Mouse (Mus musculus): ENCODE results near the gene Ucn. TPM values are rescaled to one million over a fixed set of nuclear protein-coding genes. Genes with fewer than 3 reads are reported as not detected.

Gene Ucn
- polyA plus RNA-seq, 1 experiment from 2014 or later: not detected

GRCm38 (mm10) chr5:31164878-31165277 is 26.2 kb upstream of the Ucn start:
- Histone ChIP-seq H3K36me3 (ENCODE audit: insufficient read depth) (peaks cover 88% of the 10 kb centered on the region), H3K9ac (no peak overlapping the region), H3K4me1 (ENCODE audit: insufficient read depth) (no peaks in the 10 kb centered on the region), H3K27me3 (ENCODE audit: insufficient read depth, low read length) (no peaks in the 10 kb centered on the region), H3K27ac (ENCODE audit: low read depth) (no peak overlapping the region), H3K4me3 (ENCODE audit: low read depth, low read length) (no peak overlapping the region), H3K4me2 (no peak overlapping the region), H3K9me3 (ENCODE audit: low read depth, low read length) (no peaks in the 10 kb centered on the region)
- TF ChIP-seq CTCF (IDR thresholded peaks at IDR 0.05; ENCODE audit: low read depth): no peak
- 75% methylated on average over 1 of the region's 1 CpGs for WGBS
- DNase-seq: no peak
- ATAC-seq (ENCODE audit: insufficient read depth): no peak

DNA sequence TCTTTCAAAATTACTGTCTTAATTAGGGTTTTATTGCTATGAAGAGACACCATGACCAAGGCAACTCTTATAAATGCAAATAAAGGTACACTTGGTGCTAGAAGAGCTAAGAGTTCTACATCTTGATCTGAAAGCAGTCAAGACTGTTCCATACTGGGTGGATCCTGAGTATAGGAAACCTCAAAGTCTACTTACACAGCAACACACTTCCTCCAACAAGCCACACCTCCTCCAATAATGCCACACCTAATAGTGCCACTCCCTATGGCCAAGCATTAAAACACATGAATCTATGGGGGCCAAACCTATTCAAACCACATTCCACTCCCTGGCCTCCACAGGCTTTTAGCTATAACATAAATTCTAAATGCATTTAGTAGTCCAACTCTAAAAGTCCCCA is 23.8 kb upstream of the Ucn start:
- peaks cover 88% of the 10 kb centered on the region for H3K36me3 ChIP-seq (ENCODE audit: insufficient read depth)
- H3K4me2 ChIP-seq: no peak overlapping the region
- no peak overlapping the region for H3K27ac ChIP-seq (ENCODE audit: low read depth)
- no peaks in the 10 kb centered on the region for H3K9me3 ChIP-seq (ENCODE audit: low read depth, low read length)
- H3K4me3 ChIP-seq (ENCODE audit: low read depth, low read length): no peak overlapping the region
- ATAC-seq (ENCODE audit: insufficient read depth): no peak
- no peak overlapping the region for H3K9ac ChIP-seq
- H3K27me3 ChIP-seq (ENCODE audit: insufficient read depth, low read length): no peaks in the 10 kb centered on the region
- DNase-seq: no peak
- no peak for TF ChIP-seq CTCF (IDR thresholded peaks at IDR 0.05; ENCODE audit: low read depth)
- no peaks in the 10 kb centered on the region for H3K4me1 ChIP-seq (ENCODE audit: insufficient read depth)

DNA sequence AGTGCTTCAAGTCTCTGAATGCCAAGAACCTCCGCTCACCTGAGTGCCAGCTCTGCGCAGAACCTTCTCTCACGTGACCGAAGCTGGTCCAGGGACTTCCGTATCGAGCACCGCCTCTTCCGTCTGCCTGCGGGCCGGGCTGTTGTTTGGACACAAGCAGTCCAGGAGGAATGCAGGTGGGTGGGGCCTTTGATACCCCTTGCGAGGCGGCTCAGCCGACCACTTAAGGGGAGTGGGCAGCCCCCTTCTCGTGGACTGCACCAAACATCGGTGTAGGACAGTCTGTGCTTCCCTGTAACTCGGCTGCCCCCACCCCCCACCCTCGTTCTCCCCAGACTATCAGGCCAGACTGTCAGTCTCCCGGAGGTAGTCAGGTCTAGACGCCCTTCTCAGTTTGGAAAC is 15.5 kb upstream of the Ucn start, which contains the start of gene Mpv17:
TSS of gene Mpv17 (minus strand) at position 100 of the 402 bp plus-strand sequence.
- Histone ChIP-seq H3K4me2 (peak within 1 kb of the TSS; percentile 89), H3K27me3 (ENCODE audit: insufficient read depth, low read length) (no peaks in the 10 kb centered on the region), H3K4me1 (ENCODE audit: insufficient read depth) (no peaks in the 10 kb centered on the region), H3K36me3 (ENCODE audit: insufficient read depth) (peaks cover 37% of the 10 kb centered on the region), H3K4me3 (ENCODE audit: low read depth, low read length) (peak within 1 kb of the TSS; percentile 63), H3K9me3 (ENCODE audit: low read depth, low read length) (no peaks in the 10 kb centered on the region), H3K27ac (ENCODE audit: low read depth) (peak within 1 kb of the TSS; percentile 71), H3K9ac (peak within 1 kb of the TSS; percentile 63)
- WGBS: 0% methylated on average over 19 of the region's 19 CpGs
- peak; percentile 90 for ATAC-seq (ENCODE audit: insufficient read depth)
- DNase-seq: peak; percentile 91
- TF ChIP-seq CTCF (IDR thresholded peaks at IDR 0.05; ENCODE audit: low read depth): no peak

DNA sequence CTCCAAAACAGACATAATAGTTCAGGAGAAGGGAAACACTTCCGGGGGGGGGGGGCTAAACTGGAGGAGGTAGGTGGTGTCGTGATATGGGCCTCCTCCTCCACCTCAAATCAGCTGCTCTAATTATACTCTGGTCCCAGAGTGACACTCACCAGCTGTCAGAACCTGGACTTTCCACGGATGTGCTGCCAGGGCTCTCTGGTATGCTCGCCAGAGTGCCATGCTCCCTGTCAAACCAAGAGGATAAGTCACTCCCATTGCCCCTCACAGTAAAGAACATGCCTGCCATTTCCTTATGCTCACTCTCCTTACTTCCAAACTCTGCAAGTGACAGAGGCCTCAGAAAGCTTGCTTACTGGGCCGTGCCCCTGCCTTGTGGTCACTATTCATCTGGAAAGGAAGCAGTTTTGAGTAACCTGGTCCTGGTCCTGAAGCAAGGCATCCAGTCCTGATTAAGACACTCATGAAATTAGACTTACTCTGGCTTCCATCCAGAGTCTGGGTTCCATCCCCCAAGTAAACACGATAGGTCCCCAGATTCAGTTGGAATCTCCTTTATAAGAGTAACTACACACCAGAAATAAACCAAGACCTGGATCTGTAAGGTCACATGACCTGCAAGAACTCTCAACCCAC is 15.0 kb upstream of the Ucn start:
- H3K27ac ChIP-seq (ENCODE audit: low read depth): peak overlapping the region; percentile 4; the same call in 1 of the 2 replicates
- 34% methylated on average over 6 of the region's 6 CpGs for WGBS

GRCm38 (mm10) chr5:31151746-31152145 is 13.1 kb upstream of the Ucn start:
- no peak overlapping the region for H3K4me2 ChIP-seq
- no peak overlapping the region for H3K27ac ChIP-seq (ENCODE audit: low read depth)
- no peak for DNase-seq
- 88% methylated on average over 3 of the region's 3 CpGs for WGBS
- H3K27me3 ChIP-seq (ENCODE audit: insufficient read depth, low read length): no peaks in the 10 kb centered on the region
- no peaks in the 10 kb centered on the region for H3K4me1 ChIP-seq (ENCODE audit: insufficient read depth)
- H3K4me3 ChIP-seq (ENCODE audit: low read depth, low read length): no peak overlapping the region
- H3K9me3 ChIP-seq (ENCODE audit: low read depth, low read length): no peaks in the 10 kb centered on the region
- H3K9ac ChIP-seq: no peak overlapping the region
- ATAC-seq (ENCODE audit: insufficient read depth): no peak
- peak; percentile 12; the same call in 1 of the 2 replicates for TF ChIP-seq CTCF (IDR thresholded peaks at IDR 0.05; ENCODE audit: low read depth)
- H3K36me3 ChIP-seq (ENCODE audit: insufficient read depth): peaks cover 13% of the 10 kb centered on the region

More for the DNA sequence above, 15.0 kb upstream of the Ucn start:
- no peaks in the 10 kb centered on the region for H3K27me3 ChIP-seq (ENCODE audit: insufficient read depth, low read length)
- H3K4me2 ChIP-seq: peak overlapping the region; percentile 89
- ATAC-seq (ENCODE audit: insufficient read depth) (0 out of 2 replicates have a peak, but pooled peaks have one; percentile 7), DNase-seq (no peak)
- H3K4me1 ChIP-seq (ENCODE audit: insufficient read depth): no peaks in the 10 kb centered on the region
- no peak for TF ChIP-seq CTCF (IDR thresholded peaks at IDR 0.05; ENCODE audit: low read depth)
- peak overlapping the region; percentile 63 for H3K4me3 ChIP-seq (ENCODE audit: low read depth, low read length)
- peaks cover 32% of the 10 kb centered on the region for H3K36me3 ChIP-seq (ENCODE audit: insufficient read depth)
- no peaks in the 10 kb centered on the region for H3K9me3 ChIP-seq (ENCODE audit: low read depth, low read length)
- H3K9ac ChIP-seq: peak overlapping the region; percentile 63

DNA sequence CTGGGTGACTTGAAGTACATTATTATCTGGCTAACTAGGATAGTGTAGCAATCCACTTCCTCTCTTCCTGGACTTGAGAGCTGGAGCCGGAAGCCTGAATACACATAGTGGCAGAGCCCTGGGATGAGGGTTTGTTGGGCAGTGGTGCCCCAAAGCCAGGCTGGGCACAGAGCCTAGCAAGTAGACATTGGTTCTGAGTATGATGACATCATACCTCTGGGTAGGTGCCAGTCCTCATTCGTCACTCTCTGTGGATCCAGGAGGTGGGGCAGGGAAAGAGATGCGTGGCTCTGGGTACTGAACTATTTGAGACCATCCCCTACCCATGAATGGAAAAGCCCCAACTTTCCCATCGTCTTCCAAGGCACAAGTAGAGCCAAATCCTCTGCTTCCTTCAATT is 11.2 kb upstream of the Ucn start:
- Histone ChIP-seq H3K4me2 (no peak overlapping the region), H3K4me1 (ENCODE audit: insufficient read depth) (no peaks in the 10 kb centered on the region), H3K27ac (ENCODE audit: low read depth) (no peak overlapping the region), H3K4me3 (ENCODE audit: low read depth, low read length) (no peak overlapping the region), H3K36me3 (ENCODE audit: insufficient read depth) (peaks cover 19% of the 10 kb centered on the region; the same call in 1 of the 2 replicates), H3K27me3 (ENCODE audit: insufficient read depth, low read length) (no peaks in the 10 kb centered on the region), H3K9ac (no peak overlapping the region), H3K9me3 (ENCODE audit: low read depth, low read length) (no peaks in the 10 kb centered on the region)
- ATAC-seq (ENCODE audit: insufficient read depth) (no peak), DNase-seq (no peak)
- WGBS: 80% methylated on average over 4 of the region's 4 CpGs
- no peak for TF ChIP-seq CTCF (IDR thresholded peaks at IDR 0.05; ENCODE audit: low read depth)

GRCm38 (mm10) chr5:31138968-31139425 is 368 bp upstream of the Ucn start:
- DNase-seq: peak; percentile 80
- no peak for ATAC-seq (ENCODE audit: insufficient read depth)
- H3K4me2 ChIP-seq: peak overlapping the region; percentile 42
- no peak overlapping the region for H3K27ac ChIP-seq (ENCODE audit: low read depth)
- H3K4me1 ChIP-seq (ENCODE audit: insufficient read depth): no peaks in the 10 kb centered on the region
- H3K9me3 ChIP-seq (ENCODE audit: low read depth, low read length): no peaks in the 10 kb centered on the region
- no peak for TF ChIP-seq CTCF (IDR thresholded peaks at IDR 0.05; ENCODE audit: low read depth)
- H3K9ac ChIP-seq: no peak overlapping the region
- H3K27me3 ChIP-seq (ENCODE audit: insufficient read depth, low read length): peaks cover 58% of the 10 kb centered on the region
- peak overlapping the region; percentile 14; the same call in 1 of the 2 replicates for H3K4me3 ChIP-seq (ENCODE audit: low read depth, low read length)
- 10% methylated on average over 9 of the region's 9 CpGs for WGBS
- peaks cover 10% of the 10 kb centered on the region; the same call in 1 of the 2 replicates for H3K36me3 ChIP-seq (ENCODE audit: insufficient read depth)
